Mouse (Mus musculus) layer of hippocampus, adult 18-20 months (tissue): ENCODE results near the gene Olfr1436. TPM values are rescaled to one million over a fixed set of nuclear protein-coding genes. Genes with fewer than 3 reads are reported as not detected.
"Not testable (repeated sequence)": the region's sequence is repeated elsewhere in the genome, so short reads cannot be mapped to it uniquely, and the experiment has no call there.

ENCODE experiments used
- DNase-seq, 2 experiments: peaks; one replicate each; pipeline ENCODE4 v3.0.0; 2022; ENCODE audit warnings: low spot score in 2 of 2
- long read RNA-seq: library from polyadenylated mRNA; stranded (forward); transcript quantifications from one replicate; pipeline ENCODE4 v2.0.0, GENCODE M21; 2021
- total RNA-seq, 2 experiments: library from RNA; stranded (reverse); gene quantifications; 2 replicates each; pipeline ENCODE4 v1.2.3; 2021

The Olfr1436 gene
- not detected for total RNA-seq
- long read RNA-seq: 0 reads

GRCm38 (mm10) chr19:12299030-12299429 lies at the start of gene Olfr1436:
Gene Olfr1436 (minus strand): TSS chr19:12299130.
- DNase-seq: not testable (repeated sequence)

GRCm38 (mm10) chr19:12335810-12336209 lies 36.9 kb upstream of the Olfr1436 start, which contains the start of gene Olfr1438-ps1:
Gene Olfr1438-ps1 (minus strand): TSS chr19:12335910.
- no peak for DNase-seq

GRCm38 (mm10) chr19:12325001-12325400 lies 26.1 kb upstream of the Olfr1436 start, which contains the start of gene Olfr1437:
Gene Olfr1437 (minus strand): TSS chr19:12325101.
- no peak for DNase-seq

- peak; percentile 0 to 65 for DNase-seq
These were observed 6.0 kb downstream of the Olfr1436 start for GRCm38 (mm10) chr19:12292979-12293378.

- no peak for DNase-seq
These were observed 19.4 kb downstream of the Olfr1436 start, which contains the start of gene Olfr1434 for GRCm38 (mm10) chr19:12279554-12279953. Gene Olfr1434 (plus strand): TSS chr19:12279854.

GRCm38 (mm10) chr19:12260732-12261131 lies 38.2 kb downstream of the Olfr1436 start, which contains the start of gene Olfr235:
Gene Olfr235 (plus strand): TSS chr19:12261032.
- no peak for DNase-seq

Other genes with a start within 250 kb of the Olfr1436 start
- not detected for gene Olfr1424, start 236.4 kb downstream of the Olfr1436 start, total RNA-seq
- not detected for gene Olfr1425, start 221.4 kb downstream of the Olfr1436 start, total RNA-seq
- not detected for gene Olfr1426, start 207.1 kb downstream of the Olfr1436 start, total RNA-seq
- gene Olfr1427, start 195.8 kb downstream of the Olfr1436 start, total RNA-seq: not detected
- gene Olfr1428, start 183.2 kb downstream of the Olfr1436 start, total RNA-seq: not detected
- not detected for gene Olfr76, start 175.9 kb downstream of the Olfr1436 start, total RNA-seq
- not detected for gene Olfr1555-ps1, start 129.0 kb downstream of the Olfr1436 start, total RNA-seq
- not detected for gene Olfr1431, start 98.5 kb downstream of the Olfr1436 start, total RNA-seq
- not detected for gene Olfr1432, start 66.5 kb downstream of the Olfr1436 start, total RNA-seq
- not detected for gene Olfr262, start 57.5 kb downstream of the Olfr1436 start, total RNA-seq
- not detected for gene Olfr235, start 38.1 kb downstream of the Olfr1436 start, total RNA-seq
- not detected for gene Olfr1434, start 19.3 kb downstream of the Olfr1436 start, total RNA-seq
- gene Olfr1437, start 26.0 kb upstream of the Olfr1436 start, total RNA-seq: not detected
- not detected for gene Olfr1438-ps1, start 36.8 kb upstream of the Olfr1436 start, total RNA-seq
- not detected for gene Olfr1440, start 88.1 kb upstream of the Olfr1436 start, total RNA-seq
- not detected for gene Olfr1441, start 118.3 kb upstream of the Olfr1436 start, total RNA-seq
- not detected for gene Pfpl, start 128.8 kb upstream of the Olfr1436 start, total RNA-seq
- 1 to 10 TPM; 7.8 to 9.4 TPM for gene Mpeg1, start 161.6 kb upstream of the Olfr1436 start, total RNA-seq
- 10 to 100 TPM; 34.6 to 35.6 TPM for gene Dtx4, start 202.3 kb upstream of the Olfr1436 start, total RNA-seq
- 1 to 10 TPM in 1 of 2 experiments, under 1 TPM in 1; 0.91 to 1.7 TPM for gene Fam111a, start 246.6 kb upstream of the Olfr1436 start, total RNA-seq